Mouse (Mus musculus) midbrain, embryonic 13.5 days (tissue): Measurements from ENCODE around the gene Tfrc. TPM values are rescaled to one million over a fixed set of nuclear protein-coding genes. Genes with fewer than 3 reads are reported as not detected.
A peak's percentile ranks its signal among the peaks of the same experiment; 100 is the strongest.

Source experiments
- ATAC-seq: fragments of 200-750 bp; cut with Nextera tagmentation; 2 replicates; pipeline ENCODE4 v1.8.0; 2017; ENCODE audit warnings: mild to moderate bottlenecking, moderate TSS enrichment, moderate library complexity
- H3K27ac ChIP-seq: fragments of 300-500 bp; sonication (generic); 2 replicates; pipeline ENCODE4 v1.5.1; 2015; ENCODE audit warnings: inconsistent platforms, mild to moderate bottlenecking, moderate library complexity
- H3K27me3 ChIP-seq: fragments of 300-500 bp; sonication (generic); 2 replicates; pipeline ENCODE4 v1.6.1; 2015; ENCODE audit warnings: mild to moderate bottlenecking, inconsistent platforms
- H3K36me3 ChIP-seq: fragments of 300-500 bp; sonication (generic); 2 replicates; pipeline ENCODE4 v1.6.1; 2015; ENCODE audit warnings: mild to moderate bottlenecking, inconsistent platforms
- H3K4me1 ChIP-seq: fragments of 300-500 bp; sonication (generic); replicated peaks from 2 replicates; pipeline ENCODE4 v1.6.1; 2015; ENCODE audit warnings: inconsistent platforms
- H3K4me2 ChIP-seq: fragments of 300-500 bp; sonication (generic); replicated peaks from 2 replicates; pipeline ENCODE4 v1.6.1; 2015; ENCODE audit warnings: moderate library complexity, mild to moderate bottlenecking, inconsistent platforms
- H3K4me3 ChIP-seq: fragments of 300-500 bp; sonication (generic); replicated peaks from 2 replicates; pipeline ENCODE4 v1.5.1; 2015; ENCODE audit warnings: mild to moderate bottlenecking, inconsistent platforms
- H3K9ac ChIP-seq: fragments of 300-500 bp; sonication (generic); replicated peaks from 2 replicates; pipeline ENCODE4 v1.6.1; 2015; ENCODE audit warnings: mild to moderate bottlenecking, inconsistent platforms
- H3K9me3 ChIP-seq: fragments of 300-500 bp; sonication (generic); 2 replicates; pipeline ENCODE4 v1.6.1; 2016; ENCODE audit warnings: mild to moderate bottlenecking, inconsistent platforms
- WGBS: fragments of 180-500 bp; shearing (Covaris S2); methylation state at CpG from one replicate; pipeline ENCODE4 v1.1.7; 2015; 5-methylcytosine and 5-hydroxymethylcytosine counted together
- polyA plus RNA-seq: library from polyadenylated mRNA; unstranded; fragments of >200 nt; fragmentation: Nextera tagmentation; extraction: Ambion mirVana; gene quantifications from 2 replicates; pipeline ENCODE4 v1.2.1, GENCODE M21; 2015

Gene Tfrc
- polyA plus RNA-seq, 1 experiment from 2014 or later = 35.8 TPM

GRCm38 (mm10) chr16:32641440-32642219, 32.9 kb downstream of the Tfrc start:
- H3K9me3 ChIP-seq = no peaks in the 10 kb centered on the region

GRCm38 (mm10) chr16:32642280-32642679, 33.6 kb downstream of the Tfrc start:
- Histone ChIP-seq H3K27me3 (0 out of 2 replicates have a peak, but pooled peaks cover 3% of the 10 kb centered on the region), H3K4me2 (peak overlapping the region; percentile 1; the same call in 1 of the 2 replicates), H3K4me3 (no peak overlapping the region), H3K27ac (0 out of 2 replicates have a peak overlapping the region, but pooled peaks have one; percentile 21), H3K9ac (peak overlapping the region; percentile 29), H3K4me1 (peaks cover 34% of the 10 kb centered on the region), H3K9me3 (no peaks in the 10 kb centered on the region), H3K36me3 (no peaks in the 10 kb centered on the region)
- ATAC-seq = no peak
- whole genome bisulfite sequencing = 44% methylated on average over 13 of the region's 13 CpGs

More at GRCm38 (mm10) chr16:32641440-32642219, 32.9 kb downstream of the Tfrc start:
- Histone ChIP-seq H3K36me3 (no peaks in the 10 kb centered on the region), H3K4me2 (no peak overlapping the region), H3K4me3 (no peak overlapping the region), H3K4me1 (peaks cover 34% of the 10 kb centered on the region), H3K9ac (peak overlapping the region; percentile 29), H3K27me3 (0 out of 2 replicates have a peak, but pooled peaks cover 3% of the 10 kb centered on the region), H3K27ac (no peak overlapping the region)
- ATAC-seq = no peak
- 69% methylated on average over 20 of the region's 20 CpGs for WGBS

DNA sequence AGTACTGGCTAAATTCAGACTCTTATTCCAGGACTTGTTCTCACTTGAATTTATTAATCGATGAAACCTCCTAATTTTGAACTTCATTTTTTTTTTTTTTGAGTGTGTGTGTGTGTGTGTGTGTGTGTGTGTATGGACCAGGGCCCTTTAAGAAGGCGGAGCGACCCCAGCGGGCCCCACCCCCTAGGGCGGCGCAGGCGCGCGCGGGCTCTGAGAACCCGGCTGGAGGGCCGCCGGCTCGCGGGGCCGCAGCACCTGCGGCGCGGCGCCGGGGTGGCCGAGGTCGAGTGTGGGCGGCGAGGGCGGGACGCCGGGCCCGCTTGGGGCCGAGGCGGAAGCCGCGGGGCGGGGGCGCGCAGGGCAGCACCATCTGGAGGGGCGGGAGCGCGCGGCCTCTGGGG, 34.9 kb downstream of the Tfrc start, which contains the start of gene Tnk2:
Tnk2 (plus strand) TSS at position 214 of the 401 bp plus-strand sequence.
- Histone ChIP-seq H3K4me2 (peak within 1 kb of the TSS; percentile 92), H3K9ac (peak within 1 kb of the TSS; percentile 93), H3K4me1 (peaks cover 33% of the 10 kb centered on the region), H3K27me3 (0 out of 2 replicates have a peak, but pooled peaks cover 3% of the 10 kb centered on the region), H3K4me3 (peak within 1 kb of the TSS; percentile 91), H3K27ac (peak within 1 kb of the TSS; percentile 89), H3K9me3 (no peaks in the 10 kb centered on the region), H3K36me3 (no peaks in the 10 kb centered on the region)
- WGBS = under 1% methylated on average over 33 of the region's 40 CpGs
- ATAC-seq = peak; percentile 87

- 0 out of 2 replicates have a peak, but pooled peaks cover 3% of the 10 kb centered on the region for H3K27me3 ChIP-seq
- WGBS = under 1% methylated on average over 69 of the region's 82 CpGs
- ATAC-seq = peak; percentile 80
- H3K4me2 ChIP-seq = peak overlapping the region; percentile 92
- H3K4me3 ChIP-seq = peak overlapping the region; percentile 91
- H3K27ac ChIP-seq = peak overlapping the region; percentile 89
- H3K9me3 ChIP-seq = no peaks in the 10 kb centered on the region
- peak overlapping the region; percentile 93 for H3K9ac ChIP-seq
- H3K4me1 ChIP-seq = peaks cover 30% of the 10 kb centered on the region
- no peaks in the 10 kb centered on the region for H3K36me3 ChIP-seq
These were observed 35.5 kb downstream of the Tfrc start for GRCm38 (mm10) chr16:32644069-32644800.

DNA sequence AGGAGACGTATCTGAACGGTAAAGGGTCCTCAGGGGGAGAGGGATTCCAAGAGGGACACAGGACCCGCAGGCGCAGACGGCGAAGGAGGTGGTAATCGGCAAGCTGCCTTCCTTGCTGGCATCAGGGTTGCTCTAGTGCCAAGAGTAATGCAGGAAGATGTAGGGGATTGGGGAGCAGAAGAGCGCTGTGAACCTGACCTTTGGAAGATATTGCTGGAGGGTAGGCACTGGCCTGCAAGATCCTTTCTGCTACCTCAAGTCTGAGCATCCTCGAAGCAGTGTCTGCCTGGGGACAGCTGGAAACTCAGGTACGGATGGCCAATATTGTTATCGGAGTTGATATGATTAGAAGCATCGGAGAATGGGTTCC, 36.1 kb downstream of the Tfrc start:
- peak; percentile 2; the same call in 1 of the 2 replicates for ATAC-seq
- Histone ChIP-seq H3K36me3 (no peaks in the 10 kb centered on the region), H3K9ac (peak overlapping the region; percentile 93), H3K4me2 (peak overlapping the region; percentile 92), H3K27me3 (0 out of 2 replicates have a peak, but pooled peaks cover 3% of the 10 kb centered on the region), H3K9me3 (no peaks in the 10 kb centered on the region), H3K4me1 (peaks cover 30% of the 10 kb centered on the region), H3K27ac (peak overlapping the region; percentile 89), H3K4me3 (peak overlapping the region; percentile 91)
- 16% methylated on average over 12 of the region's 12 CpGs for WGBS

DNA sequence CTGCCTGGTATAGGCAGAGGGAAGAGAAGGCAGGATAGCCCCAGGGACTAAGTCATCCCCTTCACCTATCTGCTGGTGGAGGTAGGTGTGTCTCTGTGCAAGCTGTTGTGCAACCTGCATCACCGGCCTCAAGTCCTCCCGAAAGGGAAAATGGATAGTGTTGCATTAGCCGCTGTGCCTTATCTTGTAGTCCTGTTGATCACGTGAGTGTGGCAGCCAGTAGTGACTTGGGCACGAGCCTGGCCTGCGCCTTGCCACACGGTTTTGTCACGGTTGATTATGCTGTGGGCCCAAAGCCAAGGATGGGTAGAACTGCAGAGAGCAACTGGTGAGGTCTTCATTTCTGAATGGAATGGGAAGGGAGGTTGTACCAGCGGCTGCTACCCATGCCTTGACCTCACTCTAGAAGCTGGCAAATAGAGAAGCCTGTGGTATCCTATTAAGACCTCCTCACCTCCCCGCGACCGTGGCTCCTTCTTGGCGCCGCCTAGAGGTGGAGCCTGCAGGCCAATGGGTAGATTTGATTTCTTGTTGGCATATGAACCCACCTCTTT, 36.7 kb downstream of the Tfrc start:
- H3K4me3 ChIP-seq = peak overlapping the region; percentile 91
- H3K36me3 ChIP-seq = no peaks in the 10 kb centered on the region
- peaks cover 30% of the 10 kb centered on the region for H3K4me1 ChIP-seq
- no peaks in the 10 kb centered on the region for H3K9me3 ChIP-seq
- H3K27me3 ChIP-seq = 0 out of 2 replicates have a peak, but pooled peaks cover 3% of the 10 kb centered on the region
- H3K4me2 ChIP-seq = peak overlapping the region; percentile 92
- H3K27ac ChIP-seq = peak overlapping the region; percentile 89
- peak; percentile 32 for ATAC-seq
- peak overlapping the region; percentile 93; the same call in 1 of the 2 replicates for H3K9ac ChIP-seq
- WGBS = 21% methylated on average over 14 of the region's 14 CpGs

- Histone ChIP-seq H3K4me1 (peaks cover 30% of the 10 kb centered on the region), H3K4me2 (peak overlapping the region; percentile 92), H3K4me3 (peak overlapping the region; percentile 91), H3K36me3 (peaks cover 3% of the 10 kb centered on the region; the same call in 1 of the 2 replicates), H3K27me3 (0 out of 2 replicates have a peak, but pooled peaks cover 3% of the 10 kb centered on the region), H3K27ac (no peak overlapping the region), H3K9me3 (no peaks in the 10 kb centered on the region), H3K9ac (no peak overlapping the region)
- no peak for ATAC-seq
- WGBS = 89% methylated on average over 9 of the region's 9 CpGs
These were observed 37.3 kb downstream of the Tfrc start for GRCm38 (mm10) chr16:32646014-32646413.

DNA sequence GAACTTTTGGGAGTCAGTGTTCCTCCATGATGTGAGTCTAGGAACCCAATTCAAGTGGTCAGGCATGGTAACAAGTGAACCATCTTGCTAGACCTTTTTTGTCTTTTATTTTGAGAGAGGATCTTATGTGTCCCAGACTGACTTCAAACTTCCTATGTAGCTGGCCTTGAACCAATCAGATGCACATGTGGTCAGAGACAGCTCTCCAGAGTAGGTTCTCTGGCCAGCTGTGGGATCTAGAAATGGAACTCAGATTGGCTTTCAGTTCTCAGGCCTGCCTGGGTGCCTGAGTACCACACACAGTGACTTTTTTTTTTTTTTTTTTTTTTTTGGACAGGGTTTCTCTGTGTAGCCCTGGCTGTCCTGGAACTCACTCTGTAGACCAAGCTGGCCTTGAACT, 39.0 kb downstream of the Tfrc start:
- 0 out of 2 replicates have a peak, but pooled peaks cover 3% of the 10 kb centered on the region for H3K27me3 ChIP-seq
- H3K36me3 ChIP-seq = peaks cover 5% of the 10 kb centered on the region; the same call in 1 of the 2 replicates
- H3K27ac ChIP-seq = no peak overlapping the region
- H3K9ac ChIP-seq = no peak overlapping the region
- H3K4me2 ChIP-seq = no peak overlapping the region
- ATAC-seq = no peak
- no peak overlapping the region for H3K4me3 ChIP-seq
- H3K9me3 ChIP-seq = no peaks in the 10 kb centered on the region
- peaks cover 23% of the 10 kb centered on the region for H3K4me1 ChIP-seq

GRCm38 (mm10) chr16:32650461-32650860, 41.7 kb downstream of the Tfrc start:
- peaks cover 10% of the 10 kb centered on the region for H3K4me1 ChIP-seq
- no peaks in the 10 kb centered on the region for H3K9me3 ChIP-seq
- H3K36me3 ChIP-seq = peaks cover 5% of the 10 kb centered on the region; the same call in 1 of the 2 replicates
- no peak for ATAC-seq
- no peak overlapping the region for H3K4me3 ChIP-seq
- H3K27me3 ChIP-seq = 0 out of 2 replicates have a peak, but pooled peaks cover 3% of the 10 kb centered on the region
- H3K9ac ChIP-seq = no peak overlapping the region
- H3K27ac ChIP-seq = no peak overlapping the region
- no peak overlapping the region for H3K4me2 ChIP-seq

DNA sequence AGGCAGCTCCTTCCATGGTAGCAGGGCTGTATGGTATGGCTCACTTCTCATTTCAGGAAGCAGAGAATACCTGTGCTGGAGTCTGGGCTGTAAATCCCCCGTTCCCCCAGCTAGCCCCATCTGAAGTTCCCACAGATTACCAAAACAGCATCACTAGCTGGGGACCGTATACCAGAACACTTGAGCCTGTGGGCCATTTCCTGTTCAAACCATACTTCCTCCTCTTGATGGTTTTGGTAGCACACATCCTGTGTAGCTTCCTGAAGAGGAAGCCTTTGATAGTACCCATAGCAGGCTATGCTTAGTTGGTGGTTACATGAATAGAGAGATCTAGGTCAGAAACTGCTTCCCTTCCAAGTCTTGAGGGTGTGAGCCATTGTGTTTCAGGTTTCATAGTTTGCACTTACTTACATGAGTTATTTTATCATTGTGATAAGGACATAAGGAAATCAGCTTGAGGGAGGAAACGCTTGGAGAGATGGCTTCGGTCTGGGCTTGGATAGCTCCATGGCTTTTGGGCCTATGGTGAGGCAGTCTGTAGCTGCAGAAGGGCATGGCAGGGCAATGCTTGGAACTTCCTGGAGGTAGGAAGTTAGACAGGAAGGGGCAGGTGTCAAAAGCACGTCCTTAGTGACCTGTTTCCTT, 42.4 kb downstream of the Tfrc start:
- H3K36me3 ChIP-seq = peaks cover 5% of the 10 kb centered on the region; the same call in 1 of the 2 replicates
- WGBS = 93% methylated on average over 5 of the region's 5 CpGs
- peaks cover 4% of the 10 kb centered on the region for H3K4me1 ChIP-seq
- ATAC-seq = no peak
- H3K27ac ChIP-seq = no peak overlapping the region
- H3K27me3 ChIP-seq = 0 out of 2 replicates have a peak, but pooled peaks cover 3% of the 10 kb centered on the region
- no peaks in the 10 kb centered on the region for H3K9me3 ChIP-seq
- no peak overlapping the region for H3K4me2 ChIP-seq
- no peak overlapping the region for H3K4me3 ChIP-seq
- H3K9ac ChIP-seq = no peak overlapping the region

GRCm38 (mm10) chr16:32654071-32654733, 45.5 kb downstream of the Tfrc start:
- Histone ChIP-seq H3K27me3 (no peaks in the 10 kb centered on the region), H3K9ac (no peak overlapping the region), H3K4me1 (peaks cover 16% of the 10 kb centered on the region), H3K27ac (no peak overlapping the region), H3K4me2 (no peak overlapping the region), H3K36me3 (peaks cover 5% of the 10 kb centered on the region; the same call in 1 of the 2 replicates), H3K4me3 (no peak overlapping the region), H3K9me3 (no peaks in the 10 kb centered on the region)
- 75% methylated on average over 6 of the region's 6 CpGs for WGBS
- no peak for ATAC-seq
